Mouse (Mus musculus) monocyte, adult 2 months (primary cell): ENCODE measurements around the gene Grik2.
"Not testable (repeated sequence)": the region's sequence is repeated elsewhere in the genome, so short reads cannot be mapped to it uniquely, and the experiment has no call there.

Experiments used
- DNase-seq, 2 experiments: peaks; one replicate each; pipeline ENCODE4 v3.0.0; 2022; ENCODE audit warnings: low spot score in 2 of 2, low read depth in 1 of 2

Grik2 gene

DNA sequence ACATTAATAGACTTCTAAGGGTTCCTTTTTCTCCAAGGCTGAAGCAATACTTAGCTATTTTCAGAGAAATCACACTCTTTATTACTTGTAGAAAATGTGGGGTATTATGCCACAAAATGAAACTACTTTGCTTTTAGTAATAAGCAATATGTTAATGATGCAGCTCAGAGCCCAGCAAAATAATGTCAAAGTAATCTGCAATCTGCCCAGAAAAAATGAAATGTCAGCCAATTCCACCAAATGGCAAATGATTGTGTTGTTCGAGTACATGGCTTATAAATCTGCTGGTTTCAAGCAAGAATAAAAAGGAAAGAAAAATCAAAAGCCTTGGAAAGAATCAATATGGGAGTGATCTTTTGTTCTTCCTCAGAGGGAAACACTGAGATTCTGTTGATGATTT lies 136.2 kb downstream of the Grik2 start:
- no peak for DNase-seq

GRCm38 (mm10) chr10:49647116-49647515 lies 141.4 kb downstream of the Grik2 start:
- no peak for DNase-seq

DNA sequence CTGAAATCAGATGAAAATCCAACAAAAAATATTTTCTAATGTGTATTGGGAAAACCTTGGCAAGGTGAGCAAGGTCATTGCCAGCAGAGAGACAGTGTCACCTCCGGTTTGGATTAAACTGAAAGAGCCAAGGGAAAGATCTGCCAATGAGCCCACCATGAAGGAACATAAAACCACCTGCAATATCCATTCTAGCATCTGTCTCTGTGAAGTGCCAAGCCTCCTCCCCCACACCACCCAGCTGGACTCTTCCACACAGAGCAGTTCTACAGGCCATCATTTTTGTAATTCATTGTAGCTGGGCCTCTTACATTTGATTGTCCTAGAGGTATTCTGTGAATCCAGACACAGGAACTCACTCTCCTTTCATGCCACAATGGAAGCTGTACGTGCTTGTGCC lies 148.7 kb downstream of the Grik2 start:
- DNase-seq, result no peak

DNA sequence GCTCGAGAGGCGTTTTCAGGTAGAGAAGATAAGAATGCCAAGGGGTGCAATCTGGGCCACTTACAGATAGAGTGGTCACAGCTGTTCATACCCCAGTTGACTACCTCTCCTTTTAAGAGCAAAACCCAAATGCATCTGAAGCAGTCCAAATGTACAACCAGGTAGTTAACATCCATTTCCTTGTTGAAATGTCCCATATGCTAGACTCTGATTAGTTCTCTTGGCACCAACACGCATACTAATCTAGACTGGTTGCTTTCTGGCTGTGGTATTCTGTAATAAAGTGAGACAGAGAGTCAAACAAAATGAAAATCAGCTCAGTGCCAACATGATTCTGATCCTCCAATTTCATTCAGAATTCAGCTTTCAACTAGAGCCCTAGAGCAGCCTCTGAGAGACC lies 164.6 kb downstream of the Grik2 start:
- DNase-seq, result no peak

DNA sequence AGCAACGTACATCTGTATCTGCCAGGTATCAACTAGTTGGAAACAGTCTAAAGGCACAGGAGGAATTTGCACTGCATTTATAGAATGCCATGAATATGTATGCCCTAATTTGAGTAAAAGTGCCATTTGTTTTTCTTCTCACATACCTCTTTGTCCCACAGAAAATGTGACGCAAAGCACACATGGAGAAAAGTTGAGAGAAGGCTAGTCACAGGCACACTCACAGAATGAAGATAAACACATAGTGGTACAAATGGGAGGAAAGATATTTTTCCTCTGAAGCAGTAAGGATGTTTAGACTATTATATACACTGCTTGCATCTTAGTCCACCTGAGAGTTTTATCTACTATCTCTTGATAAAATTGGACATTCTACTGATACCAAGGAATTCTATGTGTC lies 190.9 kb downstream of the Grik2 start:
- no peak for DNase-seq

DNA sequence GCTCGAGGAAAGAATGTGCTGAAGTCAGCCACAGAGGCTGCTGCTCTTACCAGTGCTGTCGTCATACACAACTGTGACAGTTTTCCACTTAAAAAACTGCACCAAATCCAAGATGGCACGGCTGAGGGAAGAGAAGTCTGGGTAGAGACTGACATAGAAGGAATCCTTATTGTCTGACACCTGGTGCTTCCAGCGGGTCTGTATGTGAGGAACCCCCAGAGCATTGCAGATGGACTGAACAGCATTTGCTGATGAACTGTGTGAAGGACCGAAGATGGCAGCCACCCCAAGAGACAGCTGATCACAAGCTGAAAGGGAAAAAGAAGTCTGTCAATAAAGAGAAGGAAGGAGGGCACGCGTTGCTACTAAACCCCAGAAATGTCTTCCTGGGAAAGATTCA lies 215.1 kb downstream of the Grik2 start:
- no peak for DNase-seq

DNA sequence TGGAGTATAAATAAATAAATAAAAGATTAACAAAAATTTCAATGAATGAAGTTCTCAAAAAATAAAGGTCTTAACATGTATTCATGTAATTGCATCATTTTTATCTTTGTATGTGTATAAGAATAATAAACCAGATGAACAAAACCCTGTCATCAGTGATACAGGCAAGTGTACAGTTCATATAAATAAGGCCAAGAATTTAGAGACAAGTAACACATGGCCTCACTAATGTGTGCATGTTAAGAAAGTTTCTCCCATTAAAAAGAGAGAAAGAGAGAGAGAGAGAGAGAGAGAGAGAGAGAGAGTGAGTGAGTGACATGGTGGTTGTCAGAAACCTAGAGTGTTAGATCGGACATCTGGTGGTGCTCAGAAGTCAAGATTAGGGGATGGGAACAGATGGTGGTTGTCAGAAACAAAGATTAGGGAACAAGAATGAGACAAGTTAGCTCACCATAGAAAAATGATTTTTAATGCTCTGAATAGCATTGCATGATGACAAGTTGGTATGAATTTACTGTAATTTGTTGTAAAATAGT lies 228.6 kb downstream of the Grik2 start:
- DNase-seq, result no peak

- DNase-seq, result no peak
These were observed 246.3 kb downstream of the Grik2 start for GRCm38 (mm10) chr10:49542249-49542648.

- DNase-seq, result no peak
These were observed 268.8 kb downstream of the Grik2 start for GRCm38 (mm10) chr10:49519752-49520151.

- no peak for DNase-seq
These were observed 287.9 kb downstream of the Grik2 start for GRCm38 (mm10) chr10:49500628-49501027.

- no peak for DNase-seq
These were observed 291.3 kb downstream of the Grik2 start for GRCm38 (mm10) chr10:49497302-49497701.

DNA sequence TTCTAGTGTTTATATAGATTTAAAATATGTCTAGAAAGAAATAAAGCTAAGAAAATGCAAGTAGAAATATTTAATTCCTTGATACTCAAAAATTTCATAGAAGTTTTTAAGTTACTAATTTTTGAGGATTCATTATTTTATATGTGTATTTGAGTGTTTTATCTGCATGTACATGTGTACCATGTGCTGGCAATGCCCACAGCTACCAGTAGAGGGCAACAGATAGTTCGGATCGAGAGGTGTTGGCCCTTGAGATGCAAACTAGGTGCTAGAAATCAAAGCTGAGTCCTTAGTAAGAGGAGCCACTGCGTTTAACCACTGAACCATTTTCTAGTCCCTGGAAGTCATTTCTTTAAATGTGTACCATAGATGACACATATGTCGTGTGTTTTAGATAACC lies 307.1 kb downstream of the Grik2 start:
- DNase-seq, result no peak

DNA sequence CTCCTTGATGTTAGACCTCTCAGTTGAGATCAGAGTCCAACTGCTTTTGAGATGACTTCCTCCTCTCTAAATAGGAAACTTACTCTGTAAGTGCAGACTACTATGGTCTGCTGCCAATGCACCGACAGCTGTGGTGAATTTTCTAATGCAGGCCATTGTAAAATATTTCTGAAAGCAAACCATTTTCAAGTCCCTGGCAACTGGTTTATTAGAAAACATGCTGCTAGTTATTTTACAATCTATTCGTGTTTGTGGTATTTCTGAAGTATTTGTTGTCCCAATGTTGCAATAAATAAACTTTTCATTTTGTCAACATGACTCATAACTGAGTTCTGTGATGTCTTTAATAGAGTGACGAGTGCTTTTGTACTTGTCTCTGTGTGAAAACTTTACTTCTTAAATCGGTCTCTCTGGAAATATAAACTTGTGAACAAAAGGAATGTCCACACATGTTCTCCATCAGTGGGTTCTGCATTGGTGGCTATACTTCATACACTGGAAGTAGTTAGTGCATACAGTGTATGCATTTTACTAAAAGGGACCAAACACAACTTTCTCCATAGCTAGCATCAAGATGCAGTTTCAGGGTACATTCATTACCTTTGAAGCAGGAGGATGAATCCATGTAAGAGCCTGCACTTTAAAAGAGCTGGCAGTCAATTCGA lies 308.3 kb downstream of the Grik2 start:
- DNase-seq, result no peak

GRCm38 (mm10) chr10:49473613-49474012 lies 315.0 kb downstream of the Grik2 start:
- DNase-seq, result no peak

- DNase-seq, result no peak
These were observed 331.8 kb downstream of the Grik2 start for GRCm38 (mm10) chr10:49456791-49457190.

GRCm38 (mm10) chr10:49453535-49453934 lies 335.0 kb downstream of the Grik2 start:
- no peak for DNase-seq

GRCm38 (mm10) chr10:49441369-49441768 lies 347.2 kb downstream of the Grik2 start:
- DNase-seq, result no peak

DNA sequence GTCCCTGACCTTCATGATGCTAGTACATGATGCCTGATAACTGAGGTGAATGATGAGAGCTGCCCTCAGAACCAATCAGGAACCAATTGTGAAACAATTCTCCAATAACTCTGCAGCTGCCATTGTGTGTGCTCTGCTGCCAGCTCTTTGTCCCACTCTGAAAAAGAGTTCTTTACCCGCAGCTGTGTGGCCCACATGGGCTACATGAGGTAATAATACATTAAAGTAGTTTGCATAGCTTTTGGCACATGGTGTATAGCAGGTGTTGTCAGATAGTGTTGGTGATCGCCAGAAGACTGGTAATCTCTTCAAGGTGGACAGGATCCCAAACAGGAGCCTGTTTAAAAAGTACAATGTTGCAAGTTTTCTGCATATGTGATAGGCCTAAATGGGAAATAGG lies 351.5 kb downstream of the Grik2 start:
- no peak for DNase-seq

DNA sequence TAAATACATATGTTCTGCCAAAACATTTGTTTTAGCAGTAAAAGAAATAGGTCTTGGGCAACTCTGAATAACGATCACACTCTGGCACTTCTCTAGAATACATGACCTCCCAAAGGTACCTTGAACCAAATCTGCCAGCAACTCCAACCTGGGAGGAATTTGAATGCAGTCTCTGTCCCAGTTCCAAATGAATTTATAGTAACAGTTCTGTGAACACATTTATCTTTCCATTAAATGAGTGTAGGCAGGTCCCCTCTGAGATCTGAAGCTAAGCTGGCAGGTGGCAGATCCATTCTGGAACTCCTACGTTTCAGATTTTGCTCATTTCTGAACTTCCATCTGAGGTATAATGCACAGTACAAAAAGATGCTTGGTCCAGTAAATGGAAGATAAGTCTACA lies 352.3 kb downstream of the Grik2 start:
- DNase-seq, result no peak

GRCm38 (mm10) chr10:49432825-49433224 lies 355.7 kb downstream of the Grik2 start:
- no peak for DNase-seq

GRCm38 (mm10) chr10:49417206-49417605 lies 371.4 kb downstream of the Grik2 start:
- DNase-seq, result not testable (repeated sequence)

DNA sequence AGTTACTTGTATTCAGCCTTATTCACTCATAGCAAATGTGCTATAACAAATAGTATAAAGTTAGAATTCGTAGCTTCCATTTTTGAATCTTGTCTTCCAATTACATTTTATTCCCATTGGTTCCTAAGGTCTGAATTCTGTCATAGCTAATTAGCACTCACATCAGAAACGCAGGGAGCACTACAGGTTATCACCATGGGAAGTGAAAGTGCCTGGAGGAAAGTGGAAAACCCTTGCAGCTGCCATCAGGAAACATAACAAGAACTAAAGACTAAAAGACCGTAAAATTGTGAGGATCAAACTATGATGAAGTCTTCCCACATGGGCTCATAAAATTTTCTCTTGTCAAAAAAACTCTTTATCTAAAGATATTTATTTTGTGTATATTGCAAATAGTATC lies 405.6 kb downstream of the Grik2 start:
- DNase-seq, result no peak

DNA sequence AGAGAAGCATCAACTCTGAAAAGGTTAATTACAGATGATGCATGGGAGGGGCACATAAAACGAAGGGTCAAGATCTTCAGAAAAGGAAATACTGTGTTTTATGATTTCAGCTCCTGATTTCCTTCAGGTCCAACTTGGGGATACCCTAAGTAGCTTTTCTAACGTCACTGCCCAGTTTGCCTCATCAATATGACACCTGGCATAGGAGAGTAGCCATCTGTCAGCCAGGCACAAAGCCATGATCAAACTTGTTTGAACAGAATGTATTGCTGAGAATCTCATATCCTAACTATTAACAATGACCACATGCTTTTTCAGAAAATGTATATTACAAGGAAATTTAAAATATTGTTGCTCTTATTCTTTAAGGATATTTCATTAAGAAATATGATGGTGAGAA lies 406.7 kb downstream of the Grik2 start:
- no peak for DNase-seq
